Mouse (Mus musculus) ES-Bruce4 (cell line): Measurements from ENCODE around the gene Mrpl1.

Experiments
- CTCF ChIP-seq: IDR thresholded peaks from one replicate; pipeline ENCODE4 v1.8.1; 2011; ENCODE audit warnings: low read depth, low read length
- EP300 ChIP-seq: IDR thresholded peaks from 2 replicates; pipeline ENCODE4 v1.6.1; 2011; ENCODE audit warnings: low read depth, low read length; ENCODE audit not compliant: insufficient read depth
- POLR2A ChIP-seq: IDR thresholded peaks from one replicate; pipeline ENCODE4 v1.8.1; 2011; ENCODE audit warnings: low read length; ENCODE audit not compliant: insufficient read depth

- peak; percentile 98 for TF ChIP-seq POLR2A
- TF ChIP-seq CTCF = no peak
- 0 out of 2 replicates have a peak, but pooled peaks have one; percentile 29 for TF ChIP-seq EP300
Observed at GRCm38 (mm10) chr5:96209916-96210583, 757 bp downstream of the Mrpl1 start.
